In genomic region chr2:167263931-167264330, GRCm38 (mm10) we compare ENCODE assay signal across 11 mouse cellular contexts. TPM values are rescaled to one million over a fixed set of nuclear protein-coding genes. Genes with fewer than 3 reads are reported as not detected.
A peak's percentile ranks its signal among the peaks of the same experiment; 100 is the strongest.
DNase-seq lines count a peak whose midpoint lies in the region; ATAC-seq and TF ChIP-seq lines count a peak whose summit lies in the region.
"Had no signal": no experiment of that assay in that cellular context is flagged by ENCODE, and none has a peak within 500 bp of the region (broad histone marks: within the 10 kb centered on the region; RNA-seq: fewer than 3 reads in every experiment).

No protein-coding gene starts in this region.

- H3K27me3 ChIP-seq in heart, embryonic 15.5 days, result no peaks in the 10 kb centered on the region
- no peaks in the 10 kb centered on the region for H3K27me3 ChIP-seq in embryonic facial prominence, embryonic 10.5 days (replicated peaks; ENCODE audit: low read depth, poor library complexity, severe bottlenecking)
- H3K27me3 ChIP-seq: hindbrain, embryonic 13.5 days; liver, embryonic 15.5 days had no signal

- no peaks in the 10 kb centered on the region for H3K36me3 ChIP-seq in heart, embryonic 15.5 days
- H3K36me3 ChIP-seq in embryonic facial prominence, embryonic 10.5 days (replicated peaks), result no peaks in the 10 kb centered on the region
- H3K36me3 ChIP-seq: hindbrain, embryonic 13.5 days; liver, embryonic 15.5 days had no signal

- DNase-seq in adrenal gland, adult 8-10 months, result peak; percentile 1
- no peak for DNase-seq in adrenal gland, postnatal 4 days (ENCODE audit: low spot score in 2 of 2)
- DNase-seq in heart, adult 8-10 months (ENCODE audit: low spot score), result no peak
- DNase-seq in right cerebral cortex, postnatal 10 days (ENCODE audit: low spot score in 2 of 2), result peak; percentile 11 to 21
- DNase-seq in right cerebral cortex, adult 18-20 months, result no peak
- no peak for DNase-seq in embryonic facial prominence, embryonic 10.5 days (ENCODE audit: low spot score)
- DNase-seq in left cerebral cortex, adult 2 months (ENCODE audit: extremely low spot score in 1 of 2, low spot score in 2 of 2), result no peak
- DNase-seq: cerebellum, adult 9-11 months had no signal

- 77% methylated on average over 11 of the region's 11 CpGs for WGBS in heart, embryonic 15.5 days
- WGBS in embryonic facial prominence, embryonic 10.5 days, result 87% methylated on average over 11 of the region's 11 CpGs

- H3K4me2 ChIP-seq in heart, embryonic 15.5 days, result no peak overlapping the region
- H3K4me2 ChIP-seq: hindbrain, embryonic 13.5 days; liver, embryonic 15.5 days had no signal

- H3K9me3 ChIP-seq in heart, embryonic 15.5 days (replicated peaks), result no peaks in the 10 kb centered on the region
- H3K9me3 ChIP-seq in embryonic facial prominence, embryonic 10.5 days, result no peaks in the 10 kb centered on the region
- H3K9me3 ChIP-seq: hindbrain, embryonic 13.5 days; liver, embryonic 15.5 days had no signal

- no peak overlapping the region for H3K4me3 ChIP-seq in heart, embryonic 15.5 days
- no peak overlapping the region for H3K4me3 ChIP-seq in embryonic facial prominence, embryonic 10.5 days
- H3K4me3 ChIP-seq in left cerebral cortex, adult 2 months, result no peak overlapping the region
- H3K4me3 ChIP-seq: hindbrain, embryonic 13.5 days; liver, embryonic 15.5 days had no signal

- H3K9ac ChIP-seq in heart, embryonic 15.5 days, result no peak overlapping the region
- H3K9ac ChIP-seq: hindbrain, embryonic 13.5 days; liver, embryonic 15.5 days had no signal

- H3K27ac ChIP-seq in heart, embryonic 15.5 days, result 0 out of 2 replicates have a peak overlapping the region, but pooled peaks have one; percentile 9
- peak overlapping the region; percentile 30; the same call in 1 of the 2 replicates for H3K27ac ChIP-seq in embryonic facial prominence, embryonic 10.5 days (replicated peaks)
- H3K27ac ChIP-seq in left cerebral cortex, adult 2 months, result no peak overlapping the region
- H3K27ac ChIP-seq: hindbrain, embryonic 13.5 days; liver, embryonic 15.5 days had no signal

- H3K4me1 ChIP-seq in heart, embryonic 15.5 days (replicated peaks), result peaks cover 27% of the 10 kb centered on the region
- H3K4me1 ChIP-seq in embryonic facial prominence, embryonic 10.5 days, result peaks cover 14% of the 10 kb centered on the region
- H3K4me1 ChIP-seq: hindbrain, embryonic 13.5 days; liver, embryonic 15.5 days had no signal

- no peak for TF ChIP-seq CTCF in left cerebral cortex, adult 2 months (IDR thresholded peaks at IDR 0.05)

- intact Hi-C loops in left cerebral cortex, adult 2 months (cut with DNase I), result no loop called here

- no peak for ATAC-seq in heart, embryonic 15.5 days (replicated peaks; ENCODE audit: insufficient number of reproducible peaks, insufficient read depth, low FRiP score, low read depth)

RNA-seq across cellular contexts. Expression of gene Ptgis, which starts 23.5 kb away (rescaled TPM):
- 10 to 100 TPM; 26.8 to 54.4 (median 40.8) TPM for total RNA-seq in adrenal gland, adult 8-10 months (2022)
- 10 to 100 TPM; 21.5 to 22.3 TPM for total RNA-seq in adrenal gland, postnatal 4 days (2021)
- 22.5 and 25.7 TPM in 2 replicates for polyA plus RNA-seq in heart, embryonic 15.5 days (2015; fragmentation: Nextera tagmentation; extraction: Ambion mirVana)
- total RNA-seq in heart, adult 8-10 months (2022), result 10 to 100 TPM; 14.5 to 23.5 (median 16.9) TPM
- polyA plus RNA-seq in embryonic facial prominence, embryonic 10.5 days (2016; fragmentation: Nextera tagmentation; extraction: Ambion mirVana), result 13.7 and 14.6 TPM in 2 replicates
- total RNA-seq in left cerebral cortex, adult 2 months (2021), result 1 to 10 TPM; 1.4 to 1.8 TPM

Comparison
In these comparisons a context has a peak if more than half of its experiments do, and no peak if none do; other contexts are left out.
1. DNase-seq: peak in adrenal gland, adult 8-10 months (single experiment) and right cerebral cortex, postnatal 10 days (2 of 2); none in adrenal gland, postnatal 4 days (0 of 2), heart, adult 8-10 months (single experiment), right cerebral cortex, adult 18-20 months (single experiment), embryonic facial prominence, embryonic 10.5 days (single experiment) and left cerebral cortex, adult 2 months (0 of 2).
2. RNA of gene Ptgis, which starts 23.5 kb away (total RNA-seq): 26.8 to 54.4 TPM in adrenal gland, adult 8-10 months, 21.5 to 22.3 TPM in adrenal gland, postnatal 4 days and 14.5 to 23.5 TPM in heart, adult 8-10 months; 1.4 to 1.8 TPM in left cerebral cortex, adult 2 months; every median in the first group is over 4 times any median in the second.